Mouse (Mus musculus) left cerebral cortex, postnatal 25 days (tissue): Measurements from ENCODE around the gene Castor2. TPM values are rescaled to one million over a fixed set of nuclear protein-coding genes. Genes with fewer than 3 reads are reported as not detected.

ENCODE experiments used
- DNase-seq, 2 experiments: peaks; one replicate each; pipeline ENCODE4 v3.0.0; 2022; ENCODE audit warnings: low spot score in 2 of 2, mixed read lengths in 1 of 2
- intact Hi-C: fragments of 180-260 bp; cut with DNase I; formaldehyde crosslinking; loops from one replicate; pipeline ENCODE4 v1.15.1; 2025
- total RNA-seq, 2 experiments: library from RNA; stranded (reverse); gene quantifications; 2 replicates each; pipeline ENCODE4 v1.2.3; 2021

The Castor2 gene
- total RNA-seq, 2 experiments from 2014 or later, result 76.5 to 78.2 TPM

DNA sequence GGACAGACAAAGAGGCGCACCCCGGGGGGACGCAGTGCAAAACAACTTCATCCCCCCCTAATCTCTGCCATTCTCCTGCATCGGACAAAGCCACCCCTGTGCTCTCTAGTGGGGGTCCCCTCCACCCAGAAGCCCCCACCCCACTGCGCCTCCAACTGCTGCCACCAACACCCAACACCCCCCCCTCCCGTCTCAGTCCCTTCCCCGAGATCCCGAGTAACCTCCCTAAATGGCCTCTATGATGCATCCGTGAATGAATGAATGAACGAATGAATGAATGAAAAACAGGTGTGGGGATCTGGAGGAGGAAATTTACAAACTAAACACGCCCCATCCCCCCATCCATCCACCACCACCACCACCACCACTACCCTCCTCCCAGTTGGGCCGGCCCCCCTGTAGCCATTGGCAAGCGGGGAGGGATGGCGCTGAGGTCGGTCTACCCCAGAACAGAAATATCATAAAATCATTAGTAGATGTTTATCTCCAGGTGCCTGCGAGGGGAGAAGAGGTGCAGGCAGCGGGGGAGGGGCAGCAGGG is 791 bp downstream of the Castor2 start:
- DNase-seq, result peak in 1 of 2 experiments; percentile 23
- intact Hi-C loops, result no loop called here

DNA sequence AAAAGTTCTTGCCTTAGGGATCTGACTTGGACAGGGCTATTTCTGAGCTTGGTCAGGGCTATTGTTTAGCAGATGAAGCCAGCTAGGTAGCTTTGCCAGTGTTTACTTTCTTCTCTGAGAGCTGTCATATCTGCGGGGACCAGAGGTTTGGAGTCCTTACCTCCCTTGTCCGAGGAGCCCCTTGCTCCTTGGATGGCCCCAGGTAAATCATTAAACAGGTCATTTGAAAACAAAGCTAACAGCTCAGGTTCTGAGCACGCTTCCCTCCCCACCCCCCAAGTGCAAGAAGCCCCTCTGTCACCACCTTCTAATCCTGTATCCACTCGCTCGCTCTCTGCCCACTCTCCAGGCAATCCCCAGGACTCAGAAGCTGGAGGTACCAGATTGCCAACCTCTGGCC is 1.8 kb downstream of the Castor2 start:
- intact Hi-C loops, result no loop called here
- DNase-seq, result no peak

DNA sequence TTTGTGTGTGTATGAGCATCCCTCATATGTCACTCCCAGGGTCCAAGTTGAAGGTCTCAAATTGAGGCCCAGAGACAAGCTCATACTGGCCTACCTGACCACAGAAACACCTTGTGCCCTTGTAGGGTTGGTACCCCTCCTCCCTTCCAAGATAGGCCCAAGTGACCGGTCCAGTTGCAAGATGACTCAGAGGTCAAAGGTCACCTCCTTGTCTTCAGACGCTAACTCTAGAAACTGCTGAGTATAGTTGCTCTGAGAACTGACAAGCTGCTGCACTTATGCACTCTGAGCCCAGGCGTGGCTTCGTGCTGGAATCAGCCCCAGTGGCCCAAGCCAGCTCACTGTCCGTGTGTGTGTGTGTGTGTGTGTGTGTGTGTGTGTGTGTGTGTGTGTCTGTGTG is 2.4 kb downstream of the Castor2 start:
- no peak for DNase-seq
- intact Hi-C loops, result no loop called here

DNA sequence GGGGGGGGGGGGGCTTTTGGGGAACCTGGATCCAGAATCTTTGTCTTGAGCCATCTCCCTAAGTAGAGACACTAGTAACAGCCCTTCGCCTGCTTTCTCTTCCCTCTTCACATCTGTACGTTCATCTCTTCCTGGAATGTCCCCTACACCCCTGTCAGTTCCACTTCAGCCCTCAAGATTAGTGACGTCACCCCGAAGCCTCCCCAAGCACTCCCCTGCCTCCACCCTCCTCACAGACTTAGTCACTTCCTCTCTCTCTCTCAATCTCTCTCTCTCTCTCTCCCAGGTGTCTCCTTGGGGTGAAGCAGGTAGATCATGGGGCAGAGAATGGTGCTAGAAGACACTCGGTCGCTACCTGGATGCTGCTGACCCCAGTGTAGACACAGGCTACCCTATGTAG is 3.2 kb downstream of the Castor2 start:
- DNase-seq, result no peak
- intact Hi-C loops, result no loop called here

DNA sequence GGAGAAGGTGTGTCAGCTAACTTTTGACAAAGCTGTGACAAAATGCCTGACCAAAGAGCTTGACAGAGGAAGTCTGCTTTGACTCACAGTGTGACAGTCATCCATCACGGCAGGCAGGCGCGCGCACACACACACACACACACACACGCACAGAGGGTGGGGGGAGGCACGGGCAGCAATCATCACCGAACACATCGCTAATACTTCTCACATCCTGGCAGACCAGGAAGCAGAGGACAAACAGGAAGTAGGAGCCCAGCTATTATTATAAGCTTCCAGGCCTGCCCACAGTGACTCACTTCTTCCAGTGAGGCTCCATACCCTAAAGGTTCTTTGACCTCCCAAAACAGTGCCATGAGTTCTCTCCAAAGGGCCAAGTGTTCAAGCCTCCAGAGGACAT is 6.3 kb downstream of the Castor2 start:
- intact Hi-C loops, result no loop called here

DNA sequence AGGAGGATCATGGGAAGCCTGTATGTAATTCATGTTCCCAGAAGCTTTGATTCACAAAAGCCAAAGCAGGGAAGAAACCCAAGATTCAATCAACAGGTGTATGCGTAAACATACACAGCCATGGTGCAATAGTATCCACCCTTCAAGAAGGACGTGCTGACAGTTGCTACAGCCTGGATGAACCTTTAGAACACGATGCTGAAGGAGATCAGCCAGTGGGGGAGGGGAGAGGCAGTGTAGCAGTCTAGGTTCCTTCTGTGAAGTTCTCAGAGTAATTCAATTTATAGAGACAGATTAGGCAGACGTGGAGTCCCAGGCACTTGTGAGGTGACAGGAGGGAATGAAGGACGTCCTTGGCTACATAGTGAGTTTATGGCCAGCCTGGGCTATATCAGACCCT is 15.5 kb downstream of the Castor2 start:
- intact Hi-C loops, result no loop called here
- no peak for DNase-seq

More for the DNA sequence above, 6.3 kb downstream of the Castor2 start:
- DNase-seq, result no peak

DNA sequence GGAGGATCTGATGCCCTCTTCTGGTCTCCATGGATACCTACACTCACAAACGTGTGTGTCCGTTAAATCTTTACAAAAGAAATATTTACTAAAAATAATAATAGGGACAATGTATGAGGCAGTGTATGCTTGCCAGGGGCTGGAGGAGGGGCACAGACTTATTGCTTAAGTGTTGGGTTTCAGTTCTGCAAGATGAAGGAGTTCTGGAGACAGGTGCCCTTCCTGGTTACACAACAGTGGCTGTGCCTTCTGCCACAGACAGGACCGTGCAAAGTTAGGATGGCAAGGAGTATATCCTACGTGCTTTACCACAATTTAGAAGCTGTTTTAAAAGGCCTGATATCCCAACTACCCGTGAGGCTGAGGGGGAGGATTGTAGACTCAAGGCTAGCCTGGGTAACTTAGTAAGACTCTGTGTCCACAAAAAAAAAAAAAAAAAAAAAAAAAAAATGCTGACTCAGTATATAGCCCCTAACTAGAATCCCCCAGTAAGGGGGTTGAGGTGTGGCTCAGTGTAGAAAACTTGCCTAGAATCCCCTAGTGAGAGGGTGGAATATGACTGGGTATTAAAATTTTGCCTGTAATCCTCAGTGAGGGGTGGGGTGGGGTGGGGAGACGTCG is 16.2 kb downstream of the Castor2 start:
- intact Hi-C loops, result no loop called here
- DNase-seq, result no peak

DNA sequence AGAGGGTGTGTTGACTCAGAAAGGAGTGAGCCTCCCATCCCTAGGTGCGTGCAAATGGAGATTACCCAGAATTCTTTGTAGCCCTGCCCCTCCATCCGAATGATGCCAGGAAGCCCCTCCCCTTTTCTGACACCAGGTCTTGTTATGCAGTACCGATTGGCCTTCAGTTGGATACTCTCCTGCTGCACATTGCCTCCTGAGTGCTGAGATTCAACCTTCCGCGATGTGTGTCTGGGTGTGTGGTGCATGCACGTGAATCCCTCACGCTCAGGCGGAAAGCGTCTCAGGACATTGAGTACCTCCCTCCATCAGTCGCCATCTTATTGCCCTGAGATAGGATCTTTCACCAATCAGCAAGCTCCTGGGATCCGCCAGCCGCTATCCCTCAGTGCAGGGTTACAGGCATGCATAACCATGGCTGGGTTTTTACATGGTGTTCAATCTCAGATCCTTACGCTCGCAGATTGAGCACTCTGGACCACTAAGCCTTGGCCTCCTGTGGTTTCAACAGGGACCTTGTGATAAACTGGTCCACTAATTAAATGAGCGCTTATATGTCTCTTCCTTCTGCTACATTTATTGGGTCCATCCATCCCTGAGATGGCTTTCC is 19.4 kb downstream of the Castor2 start:
- DNase-seq, result no peak
- intact Hi-C loops, result no loop called here

DNA sequence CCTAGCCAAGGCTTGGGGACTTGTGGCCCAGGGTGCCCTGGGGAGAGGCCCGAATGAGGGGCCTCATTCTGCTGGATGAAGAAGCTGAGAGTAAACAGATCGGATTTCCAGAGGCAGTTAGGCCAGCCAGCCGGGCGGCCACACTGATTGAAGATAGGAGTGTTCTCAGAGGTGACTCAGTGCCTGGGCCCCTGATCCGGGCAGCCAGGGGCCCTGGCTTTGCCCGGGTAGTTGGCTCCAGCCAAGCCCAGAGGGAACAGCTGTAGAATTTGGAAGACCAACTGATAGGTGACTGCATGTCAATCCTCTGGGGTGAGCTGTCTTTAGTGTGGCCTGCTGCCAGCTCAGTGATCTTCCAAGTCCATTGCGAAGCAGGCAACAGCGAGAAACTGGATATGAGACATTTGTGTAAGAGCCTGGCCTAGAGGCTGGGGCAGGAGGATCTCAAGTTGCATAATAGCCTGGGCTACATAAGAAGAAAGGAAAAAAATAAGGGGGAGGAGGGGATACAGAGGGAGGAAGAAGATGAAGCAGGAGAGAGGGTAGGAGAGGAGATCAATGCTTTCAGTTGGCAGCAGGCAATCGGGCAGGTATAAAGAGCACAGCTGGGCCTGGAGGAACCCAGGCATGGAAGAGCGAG is 20.1 kb downstream of the Castor2 start:
- intact Hi-C loops, result no loop called here
- no peak for DNase-seq

DNA sequence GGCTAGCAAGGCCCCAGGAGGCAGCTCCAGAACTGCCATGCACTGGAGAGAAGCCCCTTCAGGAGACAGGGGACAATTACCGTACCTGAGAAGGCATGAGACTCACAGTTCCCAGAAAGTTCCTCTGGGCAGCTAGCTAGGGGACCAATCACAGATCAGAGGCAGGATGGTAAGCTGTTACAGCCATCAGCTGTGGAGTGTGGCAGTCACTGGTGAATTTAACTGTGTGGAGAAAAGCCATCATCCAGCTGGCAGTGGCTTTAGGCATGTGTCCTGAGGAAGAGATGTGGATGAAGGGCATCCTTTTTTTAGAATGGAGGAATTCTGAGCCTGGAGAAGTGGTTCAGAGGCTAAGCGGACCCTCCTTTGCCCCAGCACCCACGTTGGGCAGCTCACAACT is 20.6 kb downstream of the Castor2 start:
- no peak for DNase-seq
- intact Hi-C loops, result no loop called here

DNA sequence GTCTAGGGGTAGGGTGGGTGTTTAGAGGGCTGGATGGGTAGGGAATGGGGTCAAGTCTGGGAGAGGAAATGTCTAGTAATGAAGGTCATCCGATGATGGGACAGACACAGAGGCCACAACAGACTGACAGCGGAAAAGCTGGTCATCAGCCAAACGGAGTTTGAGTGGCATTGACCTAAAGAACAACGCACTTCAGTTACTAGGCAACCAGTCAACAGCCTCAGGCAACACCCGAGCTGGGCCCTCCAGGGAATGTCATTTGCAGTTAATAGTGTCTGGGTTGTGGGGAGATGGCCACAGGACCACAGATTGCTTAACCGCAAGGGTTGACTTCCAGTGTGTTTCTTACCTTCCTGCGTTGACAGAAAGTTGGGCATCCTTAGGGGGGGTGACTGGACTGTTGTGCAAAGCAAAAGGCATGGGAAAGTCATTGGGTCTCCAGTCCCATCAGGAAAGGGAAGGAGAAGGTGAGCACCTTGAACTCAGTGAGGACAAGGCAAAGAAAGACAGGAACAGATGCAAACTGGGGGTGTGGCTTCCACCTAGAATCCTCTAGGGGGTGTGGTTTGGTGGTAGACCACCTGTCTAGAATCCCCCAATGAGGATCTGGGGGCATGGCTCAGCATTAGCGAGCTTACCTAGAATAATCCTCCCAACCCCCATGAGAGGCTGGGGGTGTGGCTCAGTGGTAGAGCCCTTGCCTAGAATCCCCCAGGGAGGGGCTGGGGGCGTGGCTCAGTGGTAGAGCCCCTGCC is 21.8 kb downstream of the Castor2 start:
- intact Hi-C loops, result no loop called here
- DNase-seq, result no peak

DNA sequence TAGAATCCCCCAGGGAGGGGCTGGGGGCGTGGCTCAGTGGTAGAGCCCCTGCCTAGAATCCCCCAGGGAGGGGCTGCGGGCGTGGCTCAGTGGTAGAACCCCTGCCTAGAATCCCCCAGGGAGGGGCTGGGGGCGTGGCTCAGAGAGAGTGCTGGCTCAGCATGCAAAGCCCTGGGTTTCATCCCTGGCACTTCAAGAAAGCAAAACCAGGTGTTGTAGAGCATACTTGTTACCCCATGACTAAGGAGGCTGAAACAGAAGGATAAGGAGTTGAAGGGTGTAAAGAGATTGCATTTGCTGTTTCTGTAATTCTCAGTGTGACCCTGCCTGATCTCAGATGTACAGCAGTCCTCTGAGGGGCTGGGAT is 22.4 kb downstream of the Castor2 start:
- intact Hi-C loops, result no loop called here
- no peak for DNase-seq

DNA sequence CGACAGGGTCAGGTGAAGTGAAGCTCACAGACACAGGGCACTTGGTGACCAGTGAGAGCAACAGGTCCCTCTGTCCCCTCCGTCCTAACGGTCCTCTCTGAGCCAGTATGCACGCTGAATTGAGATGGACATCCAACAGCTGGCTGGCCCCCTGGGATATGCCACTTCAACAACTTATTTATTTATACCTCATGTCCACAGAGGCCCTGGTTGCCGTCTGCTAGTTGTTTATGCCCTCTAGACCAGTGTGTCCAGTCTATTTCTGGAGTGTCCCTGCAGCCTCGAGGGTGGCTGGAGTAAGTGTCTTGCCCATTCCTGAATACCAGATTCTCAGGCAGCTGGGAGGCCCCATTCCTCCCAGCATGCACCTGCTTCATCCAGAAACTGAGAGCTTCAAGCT is 24.3 kb downstream of the Castor2 start:
- DNase-seq, result no peak
- intact Hi-C loops, result no loop called here

DNA sequence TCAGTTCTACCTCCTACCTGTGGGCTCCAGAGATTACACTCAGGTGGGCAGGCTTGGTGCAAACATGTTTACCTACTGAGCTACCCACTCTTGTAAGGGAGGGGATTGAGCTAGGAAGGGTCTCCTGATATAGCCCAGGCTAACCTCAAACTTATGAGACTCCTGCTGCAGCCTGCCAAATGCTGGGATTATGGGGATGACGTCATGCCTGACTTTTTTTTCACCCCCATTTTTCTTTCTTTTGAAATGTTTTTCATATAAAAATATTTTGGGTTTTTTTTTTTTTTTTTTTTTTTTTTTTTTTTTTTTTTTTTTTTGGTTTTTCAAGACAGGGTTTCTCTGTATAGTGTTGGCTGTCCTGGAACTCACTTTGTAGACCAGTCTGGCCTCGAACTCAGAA is 26.7 kb downstream of the Castor2 start:
- intact Hi-C loops, result no loop called here
- DNase-seq, result no peak

DNA sequence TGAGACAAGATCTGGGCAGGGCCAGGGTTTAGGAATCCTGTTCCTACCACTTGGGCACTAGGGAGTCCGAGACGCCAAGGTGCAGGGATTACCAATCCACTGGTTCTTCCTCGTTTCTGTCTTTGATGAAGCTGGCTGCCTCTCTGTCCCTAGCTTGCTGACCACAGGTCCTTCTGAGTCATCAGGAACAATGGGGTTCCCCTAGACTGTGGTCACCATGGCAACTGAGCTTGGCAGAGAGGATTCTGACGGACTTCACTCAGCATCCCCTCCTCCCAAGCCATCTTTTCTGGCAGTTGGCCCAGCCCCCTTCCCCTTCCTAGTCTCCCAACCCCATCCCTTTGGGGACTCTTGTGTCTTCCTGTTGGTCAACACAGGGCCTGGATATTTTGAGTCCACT is 32.1 kb downstream of the Castor2 start:
- intact Hi-C loops, result no loop called here

DNA sequence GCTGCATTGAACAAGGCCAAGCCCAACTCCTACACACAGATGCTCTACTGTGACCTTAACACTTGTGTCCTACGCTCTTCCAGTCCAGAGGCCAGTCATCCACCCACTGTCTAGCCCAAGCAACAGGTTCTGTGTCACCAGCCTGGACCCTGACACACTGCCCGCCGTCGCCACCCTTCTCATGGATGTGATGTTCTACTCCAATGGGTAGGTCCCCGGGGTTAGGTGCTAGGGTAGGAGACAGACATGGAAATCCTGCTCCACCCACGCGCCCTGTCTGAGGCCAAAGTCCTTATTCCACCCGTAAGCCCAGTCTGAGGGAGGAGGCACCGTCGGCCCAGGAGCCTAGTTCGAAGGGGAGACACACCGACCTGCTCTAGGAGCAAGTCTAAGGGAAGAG is 36.5 kb downstream of the Castor2 start:
- intact Hi-C loops, result no loop called here
- DNase-seq, result no peak

More for the DNA sequence above, 32.1 kb downstream of the Castor2 start:
- no peak for DNase-seq

DNA sequence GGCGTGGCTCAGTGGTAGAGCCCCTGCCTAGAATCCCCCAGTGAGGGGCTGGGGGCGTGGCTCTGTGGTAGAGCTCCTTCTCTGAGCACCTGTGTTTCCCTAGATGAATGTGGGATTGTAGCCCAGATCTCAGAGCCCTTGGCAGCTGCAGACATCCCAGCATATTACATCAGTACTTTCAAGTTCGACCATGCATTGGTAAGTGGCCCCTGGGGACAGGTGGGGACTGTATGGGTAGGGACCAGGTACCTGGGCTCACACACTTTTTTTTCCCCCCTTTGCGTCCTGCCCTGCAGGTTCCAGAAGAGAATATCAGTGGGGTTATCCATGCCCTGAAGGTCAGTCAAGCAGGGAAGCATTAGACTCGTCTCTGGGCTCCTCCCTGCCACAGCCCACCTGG is 38.4 kb downstream of the Castor2 start:
- DNase-seq, result no peak
- intact Hi-C loops, result no loop called here

DNA sequence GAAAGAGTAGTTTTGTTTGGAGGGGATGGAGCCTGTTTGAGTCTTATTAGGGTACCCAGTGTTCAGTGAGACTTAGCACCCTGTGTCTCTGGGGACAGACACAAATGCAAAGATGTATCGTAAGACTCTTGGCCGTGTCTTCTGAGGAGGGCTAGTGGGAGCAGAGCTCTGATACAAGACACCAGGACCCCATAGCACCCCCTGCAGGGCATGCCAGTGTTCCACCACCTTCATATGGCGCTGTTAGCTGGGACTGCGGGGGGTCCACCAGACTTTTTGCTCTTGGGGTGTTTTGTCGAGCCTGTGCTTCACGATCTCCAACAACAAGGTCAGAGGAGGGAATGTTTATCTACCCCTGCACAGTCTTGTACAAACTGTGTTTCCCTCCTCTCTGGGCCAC is 39.9 kb downstream of the Castor2 start:
- no peak for DNase-seq
- intact Hi-C loops, result no loop called here

DNA sequence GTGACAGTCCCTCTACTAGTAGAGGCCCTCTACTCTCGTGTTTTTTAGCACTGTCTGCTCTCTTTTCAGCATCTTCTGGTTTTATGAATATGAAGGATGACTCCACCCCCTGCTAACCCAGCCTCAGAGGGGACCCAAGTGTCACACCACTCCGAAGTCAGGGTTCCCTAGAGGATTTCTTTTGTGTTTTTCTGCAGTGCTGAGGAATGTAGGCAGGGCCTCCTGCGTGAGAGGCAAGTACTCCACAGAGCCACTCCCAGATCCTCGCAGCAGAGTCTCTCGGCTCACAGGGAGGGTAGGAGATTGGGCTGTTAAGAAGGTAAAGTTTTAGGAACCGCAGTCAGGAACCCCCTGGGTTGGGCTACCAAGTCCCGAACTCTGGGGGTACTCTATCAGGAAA is 41.7 kb downstream of the Castor2 start:
- DNase-seq, result no peak
- intact Hi-C loops, result no loop called here

DNA sequence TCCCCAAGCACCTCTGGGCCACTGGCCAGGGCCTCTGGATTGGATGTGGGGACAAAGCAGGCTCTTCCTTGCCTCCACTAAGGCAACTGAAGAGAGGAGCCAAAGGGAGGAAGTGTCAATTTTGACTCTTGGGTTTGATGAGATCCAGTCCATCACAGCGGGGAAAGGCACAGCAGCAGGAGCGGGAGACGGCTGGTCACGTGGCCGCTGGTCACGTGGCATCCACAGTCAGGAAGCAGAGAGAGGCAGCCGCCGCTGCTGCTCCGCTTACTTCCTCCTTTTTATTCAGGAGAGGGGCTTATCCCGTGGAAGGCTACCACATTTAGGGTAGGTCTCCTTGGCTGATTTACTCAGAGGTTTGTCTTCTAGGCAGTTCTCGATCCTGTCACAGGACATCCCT is 42.9 kb downstream of the Castor2 start:
- intact Hi-C loops, result no loop called here
- no peak for DNase-seq

DNA sequence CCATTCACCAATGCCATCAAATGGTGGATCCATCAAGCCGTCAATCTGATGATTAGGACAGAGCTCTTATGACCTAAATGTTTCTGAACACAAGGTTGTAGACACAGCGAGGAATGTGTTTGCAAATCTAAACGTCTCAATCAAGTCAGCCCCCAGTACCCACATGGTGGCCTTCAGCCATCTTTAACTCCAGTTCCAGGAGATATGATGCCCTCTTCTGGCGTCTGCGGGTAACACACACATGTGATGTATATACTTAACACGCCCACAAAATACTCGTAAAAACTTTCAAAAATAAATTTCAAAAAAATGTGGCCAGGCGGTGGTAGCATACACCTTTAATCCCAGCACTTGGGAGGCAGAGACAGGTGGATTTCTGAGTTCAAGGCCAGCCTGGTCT is 45.5 kb downstream of the Castor2 start:
- no peak for DNase-seq
- intact Hi-C loops, result no loop called here
